Mouse (Mus musculus) CH12.LX (cell line): ENCODE results near the gene Atp2c2. TPM values are rescaled to one million over a fixed set of nuclear protein-coding genes. Genes with fewer than 3 reads are reported as not detected.

ENCODE experiments used
- DNase-seq: peaks from one replicate; pipeline ENCODE4 v3.0.0-alpha.2; 2013; ENCODE audit errors: extremely low read depth
- H3K27ac ChIP-seq: 2 replicates; pipeline ENCODE4 v1.5.1; 2012; ENCODE audit warnings: low read depth, mild to moderate bottlenecking, control low read depth, moderate library complexity; ENCODE audit not compliant: insufficient read depth
- H3K27me3 ChIP-seq: replicated peaks from 2 replicates; pipeline ENCODE3; 2012; ENCODE audit warnings: inconsistent platforms
- H3K36me3 ChIP-seq, 2 experiments: replicated peaks in 1 of 2; 2 replicates each; pipeline versions ENCODE3 to v1.6.1; 2012; ENCODE audit warnings: inconsistent platforms in 1 of 2, low read length in 1 of 2, mild to moderate bottlenecking in 1 of 2, mixed read lengths in 1 of 2, moderate library complexity in 1 of 2; ENCODE audit not compliant: control insufficient read depth in 1 of 2, insufficient read depth in 1 of 2
- H3K4me1 ChIP-seq, 2 experiments: 2 replicates each; pipeline ENCODE4 v1.6.1; 2012; ENCODE audit warnings: inconsistent platforms in 1 of 2, moderate library complexity in 1 of 2; ENCODE audit not compliant: insufficient read depth in 2 of 2, control insufficient read depth in 1 of 2
- H3K4me2 ChIP-seq: 2 replicates; pipeline ENCODE4 v1.6.1; 2012; ENCODE audit warnings: low read depth, mild to moderate bottlenecking, control low read depth; ENCODE audit not compliant: poor library complexity, insufficient read depth, severe bottlenecking
- H3K4me3 ChIP-seq, 3 experiments: fragments of 150-350 bp in 1 of 3; sonication (generic) in 1 of 3; replicated peaks in 1 of 3; 2 replicates each; pipeline versions ENCODE3 to v1.5.1; 2011 to 2012; ENCODE audit warnings: low read depth in 2 of 3, low read length in 2 of 3, mild to moderate bottlenecking in 2 of 3, moderate library complexity in 2 of 3, control low read depth in 1 of 3, improper control_type of control experiment in 1 of 3, inconsistent platforms in 1 of 3, mixed read lengths in 1 of 3; ENCODE audit not compliant: poor library complexity in 1 of 3
- H3K79me2 ChIP-seq: replicated peaks from 2 replicates; pipeline ENCODE4 v1.6.1; 2012; ENCODE audit warnings: mild to moderate bottlenecking, moderate library complexity; ENCODE audit not compliant: control insufficient read depth, poor library complexity, insufficient read depth, severe bottlenecking; ENCODE audit errors: extremely low read depth
- H3K9ac ChIP-seq: 2 replicates; pipeline ENCODE4 v1.6.1; 2012; ENCODE audit warnings: low read depth, mild to moderate bottlenecking, control low read depth, moderate library complexity; ENCODE audit not compliant: insufficient read depth
- H3K9me3 ChIP-seq: replicated peaks from 2 replicates; pipeline ENCODE3; 2012; ENCODE audit warnings: low read length, inconsistent platforms, mixed read lengths
- BHLHE40 ChIP-seq: IDR thresholded peaks from 2 replicates; pipeline ENCODE4 v1.6.1; 2011; ENCODE audit warnings: mild to moderate bottlenecking, low read depth, low read length, improper control_type of control experiment
- CHD1 ChIP-seq: IDR thresholded peaks from 2 replicates; pipeline ENCODE4 v1.6.1; 2012; ENCODE audit warnings: low read depth, low read length, improper control_type of control experiment, inconsistent platforms
- CHD2 ChIP-seq: IDR thresholded peaks from 2 replicates; pipeline ENCODE4 v1.6.1; 2011; ENCODE audit warnings: low read length, improper control_type of control experiment
- ELF1 ChIP-seq: IDR thresholded peaks from 2 replicates; pipeline ENCODE4 v1.6.1; 2014; ENCODE audit warnings: low read depth, mild to moderate bottlenecking, inconsistent platforms, low read length, improper control_type of control experiment
- EP300 ChIP-seq: IDR thresholded peaks from 2 replicates; pipeline ENCODE4 v1.6.1; 2011; ENCODE audit warnings: low read length, improper control_type of control experiment
- ETS1 ChIP-seq: conservative IDR thresholded peaks from 2 replicates; pipeline ENCODE4 v1.6.1; 2012; ENCODE audit warnings: low read depth, mild to moderate bottlenecking, inconsistent platforms, low read length, improper control_type of control experiment, moderate library complexity
- GABPA ChIP-seq: IDR thresholded peaks from 2 replicates; pipeline ENCODE4 v1.6.1; 2012; ENCODE audit warnings: low read depth, low read length, improper control_type of control experiment, inconsistent platforms; ENCODE audit not compliant: insufficient replicate concordance
- HCFC1 ChIP-seq: IDR thresholded peaks from 2 replicates; pipeline ENCODE4 v1.6.1; 2012; ENCODE audit warnings: low read depth, mild to moderate bottlenecking, inconsistent platforms, low read length, improper control_type of control experiment
- JUN ChIP-seq: IDR thresholded peaks from 2 replicates; pipeline ENCODE4 v1.6.1; 2011; ENCODE audit warnings: low read depth, mild to moderate bottlenecking, low read length, improper control_type of control experiment, moderate library complexity; ENCODE audit not compliant: insufficient read depth
- KAT2A ChIP-seq: IDR thresholded peaks from 2 replicates; pipeline ENCODE4 v1.6.1; 2012; ENCODE audit warnings: low read length, improper control_type of control experiment, inconsistent platforms; ENCODE audit not compliant: insufficient replicate concordance
- MAFK ChIP-seq: IDR thresholded peaks from 2 replicates; pipeline ENCODE4 v1.6.1; 2011; ENCODE audit warnings: low read length, improper control_type of control experiment; ENCODE audit not compliant: insufficient replicate concordance
- MAX ChIP-seq: IDR thresholded peaks from 2 replicates; pipeline ENCODE4 v1.6.1; 2011; ENCODE audit warnings: low read length, improper control_type of control experiment
- NRF1 ChIP-seq: IDR thresholded peaks from 2 replicates; pipeline ENCODE4 v1.6.1; 2014; ENCODE audit warnings: low read depth, mild to moderate bottlenecking, inconsistent platforms, low read length, improper control_type of control experiment, moderate library complexity
- POLR2A ChIP-seq: IDR thresholded peaks from 2 replicates; pipeline ENCODE4 v1.6.1; 2011; ENCODE audit warnings: low read depth, mild to moderate bottlenecking, improper control_type of control experiment, low read length
- POLR2AphosphoS2 ChIP-seq: IDR thresholded peaks from 2 replicates; pipeline ENCODE4 v1.6.1; 2011; ENCODE audit warnings: low read depth, low read length, improper control_type of control experiment
- RCOR1 ChIP-seq: conservative IDR thresholded peaks from 2 replicates; pipeline ENCODE4 v1.6.1; 2012; ENCODE audit warnings: low read depth, mild to moderate bottlenecking, inconsistent platforms, low read length, improper control_type of control experiment
- SIN3A ChIP-seq: IDR thresholded peaks from 2 replicates; pipeline ENCODE4 v1.6.1; 2012; ENCODE audit warnings: low read length, improper control_type of control experiment, inconsistent platforms
- SMC3 ChIP-seq: IDR thresholded peaks from 2 replicates; pipeline ENCODE4 v1.6.1; 2011; ENCODE audit warnings: low read depth, low read length, improper control_type of control experiment
- TCF12 ChIP-seq: IDR thresholded peaks from 2 replicates; pipeline ENCODE4 v1.6.1; 2014; ENCODE audit warnings: low read depth, mild to moderate bottlenecking, inconsistent platforms, low read length, improper control_type of control experiment
- UBTF ChIP-seq: IDR thresholded peaks from 2 replicates; pipeline ENCODE4 v1.6.1; 2012; ENCODE audit warnings: low read depth, mild to moderate bottlenecking, inconsistent platforms, low read length, improper control_type of control experiment, moderate library complexity
- USF1 ChIP-seq: IDR thresholded peaks from 2 replicates; pipeline ENCODE4 v1.6.1; 2014; ENCODE audit warnings: low read depth, mild to moderate bottlenecking, inconsistent platforms, low read length, improper control_type of control experiment
- USF2 ChIP-seq: conservative IDR thresholded peaks from 2 replicates; pipeline ENCODE4 v1.6.1; 2011; ENCODE audit warnings: low read depth, low read length, improper control_type of control experiment
- dilution Hi-C: fragments of 300-500 bp; cut with MboI; formaldehyde crosslinking; loops from 2 replicates; pipeline ENCODE4 v1.14.3; 2020; ENCODE audit warnings: low sequenced_read_pairs; ENCODE audit not compliant: extremely low pct_unique_long_range_greater_than_20kb, extremely low pct_ligation_motif_present
- in situ Hi-C: fragments of 300-500 bp; cut with MboI; formaldehyde crosslinking; loops from 3 replicates; pipeline ENCODE4 v1.14.3; 2019; ENCODE audit warnings: low sequenced_read_pairs, low pct_ligation_motif_present, low pct_unique_long_range_greater_than_20kb, mixed read lengths
- polyA plus RNA-seq: library from polyadenylated mRNA; unstranded; fragments of >175 nt; gene quantifications from 2 replicates; pipeline ENCODE4 v1.2.1, GENCODE M21; 2012; ENCODE audit warnings: low read depth; ENCODE audit not compliant: insufficient read length
- total RNA-seq, 2 experiments: library from RNA; depleted of rRNA; stranded (reverse); fragments of 300-350 nt in 1 of 2; fragments of >200 nt in 1 of 2; gene quantifications; 2 replicates each; pipeline ENCODE4 v1.2.3; 2012 to 2014

The Atp2c2 gene
- total and polyA plus RNA-seq, 3 experiments, result not detected

DNA sequence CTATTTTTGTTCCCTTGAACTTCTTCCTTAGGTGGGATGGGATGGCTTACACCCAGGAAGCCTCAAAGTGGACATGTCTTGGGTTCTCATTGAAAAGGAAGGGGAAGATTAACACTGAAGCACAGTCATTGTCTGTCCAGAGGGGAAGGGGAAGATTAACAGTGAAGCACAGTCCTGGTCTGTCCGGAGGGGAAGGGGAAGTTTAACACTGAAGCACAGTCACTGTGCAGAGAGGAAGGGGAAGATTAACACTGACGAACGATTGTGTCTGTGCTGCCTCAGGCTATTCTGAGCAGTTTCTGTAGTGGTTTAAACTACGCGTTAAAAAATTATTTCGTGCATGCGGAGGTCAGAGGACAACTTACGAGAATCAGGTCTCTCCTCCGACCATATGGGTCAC is 7.3 kb downstream of the Atp2c2 start:
- Histone ChIP-seq H3K27ac (no peak overlapping the region), H3K4me2 (no peak overlapping the region), H3K9ac (no peak overlapping the region), H3K9me3 (peaks cover 5% of the 10 kb centered on the region), H3K27me3 (peaks cover 26% of the 10 kb centered on the region), H3K4me1 (peaks cover 6 to 12% of the 10 kb centered on the region in 2 experiments; a peak in 3 of 4 replicates), H3K79me2 (no peaks in the 10 kb centered on the region), H3K4me3 (no peak overlapping the region), H3K36me3 (no peaks in the 10 kb centered on the region)
- dilution Hi-C loops (no loop called here), in situ Hi-C loops (loop anchor here (10.0 kb wide), 1 partner anchor 138 kb away; the partner anchor contains the start of gene Cotl1)
- TF ChIP-seq SMC3 (no peak), POLR2A (no peak), JUN (no peak), HCFC1 (peak; percentile 25; the same call in 1 of the 2 replicates)
- no peak for DNase-seq

DNA sequence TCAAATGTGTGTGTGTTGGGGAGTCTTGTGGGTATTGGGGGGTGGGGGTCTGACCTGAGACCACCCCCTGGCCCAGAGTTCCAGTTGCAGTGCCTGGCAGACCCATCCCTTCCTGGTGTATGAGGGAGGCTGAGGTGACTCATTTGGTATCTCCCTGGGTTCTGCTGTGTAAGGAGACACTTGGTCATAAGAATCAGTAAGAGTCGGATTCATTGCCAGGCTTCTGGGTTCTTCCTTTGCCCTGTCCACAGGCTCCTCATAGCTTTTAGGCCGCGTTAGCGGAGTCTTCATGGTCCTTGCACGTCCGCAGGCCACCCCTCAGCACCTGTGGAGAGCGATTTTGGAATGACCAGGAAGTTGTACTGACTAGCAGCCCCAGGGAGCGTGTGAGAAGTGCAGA is 8.7 kb downstream of the Atp2c2 start:
- Histone ChIP-seq H3K4me2 (no peak overlapping the region), H3K27ac (no peak overlapping the region), H3K9me3 (no peaks in the 10 kb centered on the region), H3K9ac (no peak overlapping the region), H3K4me1 (peaks cover 8 to 12% of the 10 kb centered on the region in 2 experiments; a peak in 3 of 4 replicates), H3K27me3 (peaks cover 29% of the 10 kb centered on the region), H3K4me3 (no peak overlapping the region), H3K36me3 (no peaks in the 10 kb centered on the region), H3K79me2 (no peaks in the 10 kb centered on the region)
- in situ Hi-C loops (loop anchor here (10.0 kb wide), 1 partner anchor 136 kb away; the partner anchor contains the start of gene Cotl1), dilution Hi-C loops (no loop called here)
- TF ChIP-seq GABPA, result no peak
- no peak for TF ChIP-seq UBTF
- no peak for DNase-seq

DNA sequence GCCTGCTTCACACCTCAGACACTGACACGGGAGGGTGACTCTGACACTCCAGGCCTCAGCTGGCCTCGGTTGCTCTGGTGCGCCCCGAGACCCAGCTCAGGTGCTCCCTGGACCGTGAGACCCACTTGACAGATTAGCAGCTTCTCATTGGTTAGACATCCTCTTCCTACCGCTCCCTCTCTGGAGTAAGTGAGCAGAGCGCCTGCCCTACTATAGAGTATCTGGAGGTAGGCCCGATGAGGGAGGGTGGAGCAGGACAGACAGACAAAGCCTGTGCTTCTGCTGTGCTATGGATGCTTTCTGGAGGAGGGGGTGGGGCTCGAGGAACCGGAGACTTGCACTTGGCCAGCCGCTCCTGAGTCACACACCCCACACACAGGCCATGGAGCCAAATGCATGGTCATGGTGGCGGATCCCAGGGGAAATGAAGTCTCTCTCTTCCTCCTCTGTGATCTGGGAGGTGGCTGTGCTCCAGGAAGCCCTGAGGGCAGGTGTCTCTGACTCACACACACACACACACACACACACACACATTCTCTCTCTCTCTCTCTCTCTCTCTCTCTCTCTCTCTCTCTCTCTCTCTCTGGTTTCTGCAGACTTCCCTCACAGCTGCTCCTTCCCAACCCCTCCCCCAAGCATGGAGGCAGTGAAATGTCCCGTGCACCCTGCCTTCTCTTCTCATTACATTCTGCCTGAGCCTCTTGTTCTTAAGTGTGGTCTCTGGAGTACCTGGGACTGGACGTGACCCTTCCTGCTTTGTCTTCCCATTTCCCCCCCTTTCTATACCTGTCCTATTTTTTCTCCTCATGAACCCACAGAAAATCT is 9.3 kb downstream of the Atp2c2 start:
- no peaks in the 10 kb centered on the region for H3K79me2 ChIP-seq
- H3K9ac ChIP-seq, result no peak overlapping the region
- peaks cover 35% of the 10 kb centered on the region for H3K27me3 ChIP-seq
- peak; percentile 49 for DNase-seq
- no peaks in the 10 kb centered on the region for H3K9me3 ChIP-seq
- in situ Hi-C loops (loop anchor here (10.0 kb wide), 1 partner anchor 136 kb away; the partner anchor contains the start of gene Cotl1), dilution Hi-C loops (no loop called here)
- no peak for TF ChIP-seq CHD1
- TF ChIP-seq BHLHE40, result no peak
- TF ChIP-seq MAFK, result no peak
- TF ChIP-seq TCF12, result no peak
- no peak for TF ChIP-seq KAT2A
- TF ChIP-seq USF1, result no peak
- TF ChIP-seq RCOR1, result no peak
- TF ChIP-seq NRF1, result no peak
- TF ChIP-seq GABPA, result no peak
- TF ChIP-seq USF2, result no peak
- TF ChIP-seq SIN3A, result no peak
- no peak for TF ChIP-seq CHD2
- no peak for TF ChIP-seq EP300
- TF ChIP-seq POLR2AphosphoS2, result no peak
- TF ChIP-seq ETS1, result no peak
- no peak for TF ChIP-seq ELF1
- no peak for TF ChIP-seq MAX
- no peak overlapping the region for H3K27ac ChIP-seq
- no peak overlapping the region for H3K4me2 ChIP-seq
- H3K4me3 ChIP-seq, result no peak overlapping the region
- peaks cover 8 to 12% of the 10 kb centered on the region in 2 experiments; a peak in 3 of 4 replicates for H3K4me1 ChIP-seq
- H3K36me3 ChIP-seq, result no peaks in the 10 kb centered on the region
